Mouse (Mus musculus) midbrain, embryonic 14.5 days (tissue): ENCODE measurements at regions not wholly inside any gene's neighbourhood (a gene's known extent, or its start where the extent isn't known, plus 50 kb on each side); places are given as distances from the start of the nearest gene placed in this dataset.
"Not testable (repeated sequence)": the region's sequence is repeated elsewhere in the genome, so short reads cannot be mapped to it uniquely, and the experiment has no call there.

Source experiments
- ATAC-seq: fragments of 200-750 bp; cut with Nextera tagmentation; 2 replicates; pipeline ENCODE4 v1.8.0; 2017; ENCODE audit warnings: moderate number of reproducible peaks, moderate library complexity; ENCODE audit not compliant: low FRiP score, low TSS enrichment
- DNase-seq: peaks from one replicate; pipeline ENCODE4 v3.0.0-alpha.2; 2015
- H3K27ac ChIP-seq: fragments of 300-500 bp; sonication (generic); replicated peaks from 2 replicates; pipeline ENCODE4 v1.5.1; 2014; ENCODE audit warnings: mild to moderate bottlenecking, low read depth, low read length, moderate library complexity
- H3K27me3 ChIP-seq: fragments of 300-500 bp; sonication (generic); 2 replicates; pipeline ENCODE4 v1.6.1; 2014; ENCODE audit warnings: low read length, control low read depth, mixed read lengths; ENCODE audit not compliant: control insufficient read depth, insufficient read depth
- H3K36me3 ChIP-seq: fragments of 300-500 bp; sonication (generic); 2 replicates; pipeline ENCODE4 v1.6.1; 2014; ENCODE audit warnings: low read length, control low read depth; ENCODE audit not compliant: control insufficient read depth, insufficient read depth
- H3K4me1 ChIP-seq: fragments of 300-500 bp; sonication (generic); 2 replicates; pipeline ENCODE4 v1.6.1; 2014; ENCODE audit warnings: mild to moderate bottlenecking, antibody characterized with exemption, low read length, control low read depth; ENCODE audit not compliant: control insufficient read depth, insufficient read depth
- H3K4me2 ChIP-seq: fragments of 300-500 bp; sonication (generic); 2 replicates; pipeline ENCODE4 v1.6.1; 2014; ENCODE audit warnings: mild to moderate bottlenecking, low read length, moderate library complexity
- H3K4me3 ChIP-seq: fragments of 300-500 bp; sonication (generic); replicated peaks from 2 replicates; pipeline ENCODE4 v1.5.1; 2014; ENCODE audit warnings: low read depth, low read length
- H3K9ac ChIP-seq: fragments of 300-500 bp; sonication (generic); replicated peaks from 2 replicates; pipeline ENCODE4 v1.6.1; 2014; ENCODE audit warnings: mild to moderate bottlenecking, low read length, moderate library complexity
- H3K9me3 ChIP-seq: fragments of 300-500 bp; sonication (generic); 2 replicates; pipeline ENCODE4 v1.6.1; 2016; ENCODE audit warnings: low read length, control low read depth, mixed read lengths; ENCODE audit not compliant: control insufficient read depth
- WGBS: fragments of 180-500 bp; shearing (Covaris S2); extraction: QIAGEN DNeasy Blood & Tissue Kit; methylation state at CpG from one replicate; pipeline ENCODE4 v1.1.7; 2014; 5-methylcytosine and 5-hydroxymethylcytosine counted together

GRCm38 (mm10) chr11:29069586-29069985, 61.0 kb upstream of the Pnpt1 start:
- WGBS, result 88% methylated on average over 22 of the region's 22 CpGs

GRCm38 (mm10) chr11:29072231-29072630, 58.3 kb upstream of the Pnpt1 start:
- Histone ChIP-seq H3K4me2 (no peak overlapping the region), H3K27ac (no peak overlapping the region), H3K9me3 (no peaks in the 10 kb centered on the region), H3K9ac (no peak overlapping the region), H3K4me1 (no peaks in the 10 kb centered on the region), H3K4me3 (no peak overlapping the region), H3K36me3 (no peaks in the 10 kb centered on the region), H3K27me3 (no peaks in the 10 kb centered on the region)
- DNase-seq (no peak), ATAC-seq (no peak)
- 41% methylated on average over 3 of the region's 3 CpGs for WGBS

More at GRCm38 (mm10) chr11:29069586-29069985, 61.0 kb upstream of the Pnpt1 start:
- H3K4me3 ChIP-seq, H3K36me3 ChIP-seq, DNase-seq, ATAC-seq, H3K9ac ChIP-seq, H3K27ac ChIP-seq, H3K4me2 ChIP-seq, H3K27me3 ChIP-seq, H3K4me1 ChIP-seq, H3K9me3 ChIP-seq: not testable (repeated sequence)
